Mouse (Mus musculus): Measurements from ENCODE around the gene Srgap3.

DNA sequence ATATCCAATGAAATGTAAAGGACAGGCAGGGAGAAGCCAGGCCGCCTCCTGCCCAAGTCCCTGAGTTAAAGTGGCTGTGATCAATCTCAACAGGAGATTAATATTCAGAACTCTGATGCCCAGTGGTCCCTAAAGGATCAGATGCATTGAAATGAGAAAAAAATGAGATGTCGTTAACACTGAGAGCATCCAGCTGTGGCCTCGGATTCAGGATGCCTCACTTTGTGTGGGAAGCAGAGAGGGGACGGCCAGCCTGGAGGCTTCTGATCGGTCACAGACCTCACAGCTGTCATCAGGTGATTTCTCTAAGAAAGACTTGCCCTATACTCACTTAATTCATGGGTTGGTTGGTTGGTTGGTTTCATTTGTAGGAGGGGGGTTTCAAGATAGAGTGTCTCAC lies 106.7 kb downstream of the Srgap3 start:
- TF ChIP-seq GATA1 (IDR thresholded peaks at IDR 0.05; ENCODE audit: low read length) (no peak), TAL1 (IDR thresholded peaks at IDR 0.05; ENCODE audit: low read length) (no peak)

Measured in erythroblast, embryonic 14.5 days (primary cell).